In genomic region chr1:167660521-167661101, GRCm38 (mm10) we compare ENCODE assay signal across 9 mouse cellular contexts. TPM values are rescaled to one million over a fixed set of nuclear protein-coding genes. Genes with fewer than 3 reads are reported as not detected.
DNase-seq lines count a peak whose midpoint lies in the region; ATAC-seq and TF ChIP-seq lines count a peak whose summit lies in the region.
"Had no signal": no experiment of that assay in that cellular context is flagged by ENCODE, and none has a peak within 500 bp of the region (broad histone marks: within the 10 kb centered on the region; RNA-seq: fewer than 3 reads in every experiment).

No protein-coding gene starts in this region.

- no peaks in the 10 kb centered on the region for H3K4me1 ChIP-seq in lung, adult 2 months (ENCODE audit: control insufficient read depth, insufficient read depth, low read length)
- peaks cover 34% of the 10 kb centered on the region for H3K4me1 ChIP-seq in forebrain, embryonic 10.5 days
- H3K4me1 ChIP-seq in heart, embryonic 14.5 days (ENCODE audit: control insufficient read depth in 2 of 2, insufficient read depth in 2 of 2, low read length in 2 of 2), result peaks cover 2 to 9% of the 10 kb centered on the region in 2 experiments; a peak in 1 of 4 replicates
- peaks cover 12% of the 10 kb centered on the region for H3K4me1 ChIP-seq in kidney, embryonic 16.5 days (ENCODE audit: insufficient read depth, low read length)
- H3K4me1 ChIP-seq in lung, postnatal 0 days (ENCODE audit: insufficient read depth, low read depth, low read length), result 0 out of 2 replicates have a peak, but pooled peaks cover 3% of the 10 kb centered on the region

- 3% methylated on average over 21 of the region's 21 CpGs for whole genome bisulfite sequencing in lung, adult 2 months
- WGBS in forebrain, embryonic 10.5 days, result under 1% methylated on average over 21 of the region's 21 CpGs
- WGBS in heart, embryonic 14.5 days, result 3% methylated on average over 21 of the region's 21 CpGs
- WGBS in kidney, embryonic 16.5 days, result 1% methylated on average over 21 of the region's 21 CpGs
- 3% methylated on average over 21 of the region's 21 CpGs for WGBS in lung, postnatal 0 days

- TF ChIP-seq EP300 in lung, postnatal 0 days (IDR thresholded peaks at IDR 0.05), result no peak

- TF ChIP-seq POLR2A in lung, adult 2 months (IDR thresholded peaks at IDR 0.05; ENCODE audit: borderline replicate concordance, extremely low read depth, low read depth, low read length), result no peak

- peak overlapping the region; percentile 59 for H3K4me2 ChIP-seq in heart, embryonic 14.5 days (ENCODE audit: low read length)
- H3K4me2 ChIP-seq in kidney, embryonic 16.5 days (replicated peaks; ENCODE audit: low read depth, low read length), result peak overlapping the region; percentile 50
- no peak overlapping the region; the same call in 1 of the 2 replicates for H3K4me2 ChIP-seq in lung, postnatal 0 days (replicated peaks; ENCODE audit: low read depth, low read length)

- H3K4me3 ChIP-seq in lung, adult 2 months (replicated peaks; ENCODE audit: extremely low read depth, low read depth, low read length), result no peak overlapping the region
- H3K4me3 ChIP-seq in forebrain, embryonic 10.5 days, result peak overlapping the region; percentile 48
- H3K4me3 ChIP-seq in heart, embryonic 14.5 days (ENCODE audit: control insufficient read depth in 1 of 2, insufficient read depth in 1 of 2, low read depth in 1 of 2, low read length in 2 of 2), result peak overlapping the region; percentile 5 to 26; a peak in 2 of 4 replicates
- H3K4me3 ChIP-seq in kidney, embryonic 16.5 days (ENCODE audit: low read length), result peak overlapping the region; percentile 18
- H3K4me3 ChIP-seq in lung, postnatal 0 days (ENCODE audit: low read depth, low read length), result no peak overlapping the region

- H3K9ac ChIP-seq in heart, embryonic 14.5 days (ENCODE audit: low read length), result no peak overlapping the region
- H3K9ac ChIP-seq in kidney, embryonic 16.5 days (replicated peaks; ENCODE audit: low read length), result no peak overlapping the region
- no peak overlapping the region for H3K9ac ChIP-seq in lung, postnatal 0 days (replicated peaks; ENCODE audit: low read depth)

- H3K27me3 ChIP-seq in forebrain, embryonic 10.5 days (ENCODE audit: poor library complexity, severe bottlenecking), result peaks cover 87% of the 10 kb centered on the region
- peaks cover 31% of the 10 kb centered on the region for H3K27me3 ChIP-seq in heart, embryonic 14.5 days (ENCODE audit: control insufficient read depth, insufficient read depth, low read length)
- H3K27me3 ChIP-seq in kidney, embryonic 16.5 days (ENCODE audit: insufficient read depth, low read length), result peaks cover 49% of the 10 kb centered on the region
- H3K27me3 ChIP-seq in lung, postnatal 0 days (replicated peaks; ENCODE audit: insufficient read depth, low read length), result peaks cover 12% of the 10 kb centered on the region
- H3K27me3 ChIP-seq: CH12.LX had no signal

- DNase-seq in lung, adult 18-20 months, result peak; percentile 42 to 48
- no peak for DNase-seq in lung, adult 2 months
- no peak for DNase-seq in forebrain, embryonic 10.5 days (ENCODE audit: extremely low spot score, low spot score)
- DNase-seq in lung, postnatal 0 days (ENCODE audit: low spot score), result peak; percentile 12
- peak; percentile 23 to 48 for DNase-seq in right cerebral cortex, adult 2 months (ENCODE audit: low spot score in 2 of 2)
- DNase-seq in spleen, postnatal 14 days (ENCODE audit: low spot score in 2 of 2), result no peak

- H3K27ac ChIP-seq in forebrain, embryonic 10.5 days, result peak overlapping the region; percentile 35; the same call in 1 of the 2 replicates
- H3K27ac ChIP-seq in heart, embryonic 14.5 days (replicated peaks in 1 of 2; ENCODE audit: control insufficient read depth in 1 of 2, insufficient read depth in 1 of 2, low read depth in 2 of 2, low read length in 2 of 2), result no peak overlapping the region
- H3K27ac ChIP-seq in kidney, embryonic 16.5 days (ENCODE audit: low read length), result no peak overlapping the region
- H3K27ac ChIP-seq in lung, postnatal 0 days (ENCODE audit: low read length), result no peak overlapping the region

- ATAC-seq in heart, embryonic 14.5 days (ENCODE audit: insufficient number of reproducible peaks, insufficient read depth, low FRiP score, low read depth), result no peak
- ATAC-seq in kidney, embryonic 16.5 days (ENCODE audit: low FRiP score, low TSS enrichment), result peak; percentile 59
- ATAC-seq in lung, postnatal 0 days, result peak; percentile 35

- no peaks in the 10 kb centered on the region for H3K9me3 ChIP-seq in forebrain, embryonic 10.5 days
- H3K9me3 ChIP-seq in heart, embryonic 14.5 days (ENCODE audit: control insufficient read depth, low read length), result no peaks in the 10 kb centered on the region
- no peaks in the 10 kb centered on the region for H3K9me3 ChIP-seq in kidney, embryonic 16.5 days (ENCODE audit: low read length)
- H3K9me3 ChIP-seq in lung, postnatal 0 days (ENCODE audit: low read length), result no peaks in the 10 kb centered on the region

- no peaks in the 10 kb centered on the region for H3K36me3 ChIP-seq in forebrain, embryonic 10.5 days (replicated peaks)
- H3K36me3 ChIP-seq in heart, embryonic 14.5 days (ENCODE audit: control insufficient read depth, insufficient read depth, low read length), result no peaks in the 10 kb centered on the region
- no peaks in the 10 kb centered on the region for H3K36me3 ChIP-seq in kidney, embryonic 16.5 days (ENCODE audit: insufficient read depth, low read length)
- H3K36me3 ChIP-seq in lung, postnatal 0 days (ENCODE audit: insufficient read depth, low read length), result no peaks in the 10 kb centered on the region

- no peak for TF ChIP-seq CTCF in lung, adult 2 months (IDR thresholded peaks at IDR 0.05; ENCODE audit: insufficient read depth, low read length)
- no peak for TF ChIP-seq CTCF in lung, postnatal 0 days (IDR thresholded peaks at IDR 0.05)

RNA-seq across cellular contexts. Expression of gene Lmx1a, which starts 28.4 kb away (rescaled TPM):
- not detected in 2 replicates for polyA plus RNA-seq in lung, adult 2 months (2012; rRNA removed)
- polyA plus RNA-seq in forebrain, embryonic 10.5 days (2016; fragmentation: Nextera tagmentation; extraction: Ambion mirVana), result 5.4 and 6.3 TPM in 2 replicates
- not detected in 2 replicates for polyA plus RNA-seq in heart, embryonic 14.5 days (2014; fragmentation: Nextera tagmentation; extraction: Ambion mirVana)
- polyA plus RNA-seq in kidney, embryonic 16.5 days (2015; fragmentation: Nextera tagmentation; extraction: Ambion mirVana), result 0.05 TPM in 2 replicates
- not detected in 2 replicates for polyA plus RNA-seq in lung, postnatal 0 days (2015; fragmentation: Nextera tagmentation; extraction: Ambion mirVana)

Comparison
In these comparisons a context has a peak if more than half of its experiments do, and no peak if none do; other contexts are left out.
1. DNase-seq: peak in lung, adult 18-20 months (2 of 2), lung, postnatal 0 days (single experiment) and right cerebral cortex, adult 2 months (2 of 2); none in lung, adult 2 months (single experiment), forebrain, embryonic 10.5 days (single experiment) and spleen, postnatal 14 days (0 of 2).
2. H3K4me3 ChIP-seq: peak in forebrain, embryonic 10.5 days (single experiment), heart, embryonic 14.5 days (2 of 2) and kidney, embryonic 16.5 days (single experiment); none in lung, adult 2 months (single experiment) and lung, postnatal 0 days (single experiment).